Mouse (Mus musculus): Measurements from ENCODE around the gene Car3.

Car3 gene

DNA sequence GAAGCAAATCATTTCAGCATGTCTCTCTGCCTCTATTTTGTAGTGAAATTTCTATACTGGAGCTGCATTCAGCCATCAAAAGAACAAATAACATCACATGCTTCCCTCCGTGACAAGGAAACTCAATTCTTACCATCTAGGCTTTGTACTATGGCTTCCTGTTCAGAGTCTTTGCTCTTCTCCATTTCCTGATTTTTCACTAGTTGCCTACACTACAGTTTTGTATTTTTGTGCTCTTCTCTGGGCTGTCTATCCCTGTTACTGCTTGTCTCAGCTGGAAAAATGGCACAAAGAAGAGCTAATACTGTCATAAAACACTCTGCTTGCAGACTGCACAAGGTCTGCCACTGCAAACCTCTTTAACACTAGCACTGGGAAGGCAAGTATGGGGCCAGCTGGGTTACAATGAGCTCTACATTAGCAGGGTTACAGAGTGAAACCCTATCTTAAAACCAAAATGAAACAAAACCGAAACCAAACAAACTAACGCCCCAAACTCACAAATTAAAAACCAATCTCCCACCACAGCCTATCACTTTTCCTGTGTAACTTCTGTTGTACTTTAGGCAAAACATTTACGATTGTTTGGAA, 48.8 kb downstream of the Car3 start:
- no peak for DNase-seq (ENCODE audit: low spot score)

DNA sequence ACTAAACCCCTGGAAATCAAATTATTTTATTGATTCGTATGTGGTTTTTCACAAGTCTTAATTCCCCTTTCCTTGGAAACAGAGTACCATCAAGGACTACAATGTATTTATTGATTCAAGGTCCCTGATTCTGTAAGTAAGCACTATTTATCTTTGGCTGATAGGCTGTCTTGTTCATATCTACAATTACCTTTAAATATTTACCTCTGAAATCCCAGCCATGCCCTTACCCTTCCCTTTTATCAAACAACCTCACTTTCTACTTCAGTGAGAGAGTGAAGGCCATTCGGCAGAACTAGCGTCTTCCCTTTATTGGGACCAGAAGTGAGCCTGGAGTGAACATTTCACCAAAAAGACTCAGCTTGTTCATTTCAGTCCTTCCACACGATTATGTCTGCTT, 50.5 kb downstream of the Car3 start:
- no peak for DNase-seq (ENCODE audit: low spot score)

DNA sequence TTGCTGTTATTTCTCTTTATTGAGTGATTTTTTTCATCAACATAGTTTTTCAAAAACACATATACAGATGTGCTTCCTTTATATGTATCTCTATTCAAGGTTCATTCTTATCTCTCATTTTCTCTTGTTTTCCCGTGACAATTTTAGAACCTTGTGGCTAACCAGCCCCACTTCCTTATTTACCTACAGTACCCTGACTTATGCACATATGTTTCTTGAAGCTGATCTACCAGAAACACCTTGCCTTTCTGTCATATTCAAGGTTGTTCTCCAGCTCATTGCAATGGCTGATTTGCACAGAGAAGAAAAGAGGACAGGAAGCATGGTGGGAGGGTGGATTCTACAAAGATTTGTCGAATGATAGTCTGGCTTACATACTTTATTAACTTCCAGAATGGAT, 52.0 kb downstream of the Car3 start:
- DNase-seq (ENCODE audit: low spot score): no peak

DNA sequence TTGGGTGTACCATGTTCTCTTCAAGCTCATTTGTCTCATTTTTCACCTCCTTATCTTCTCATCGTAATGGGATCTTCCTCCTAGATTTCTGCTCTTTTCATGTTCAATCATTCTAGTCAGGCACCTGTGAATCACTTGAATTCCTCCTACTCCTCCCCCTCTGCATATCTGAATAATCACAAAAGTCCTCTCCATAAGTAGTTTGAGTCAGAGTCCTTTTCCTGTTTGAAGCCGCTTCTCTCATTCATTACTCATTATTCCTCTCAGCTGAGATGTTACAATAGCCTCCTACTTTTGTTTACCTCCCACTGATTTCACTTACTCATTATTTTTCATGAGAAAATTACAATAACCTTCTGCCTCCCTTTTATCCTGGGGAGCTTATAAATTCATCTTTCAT, 53.9 kb downstream of the Car3 start:
- no peak for DNase-seq (ENCODE audit: low spot score)

Measured in embryo, embryonic 10.5 days (tissue).